Mouse (Mus musculus) bone marrow macrophage, adult 2 months (primary cell): Measurements from ENCODE around the gene Knl1. TPM values are rescaled to one million over a fixed set of nuclear protein-coding genes. Genes with fewer than 3 reads are reported as not detected.

Experiments used
- H3K27ac ChIP-seq: 2 replicates; pipeline ENCODE4 v1.5.1; 2012; ENCODE audit warnings: low read depth, low read length; ENCODE audit not compliant: insufficient read depth
- H3K4me1 ChIP-seq: 2 replicates; pipeline ENCODE4 v1.6.1; 2012; ENCODE audit warnings: low read length; ENCODE audit not compliant: control insufficient read depth, insufficient read depth
- H3K4me3 ChIP-seq: 2 replicates; pipeline ENCODE4 v1.5.1; 2012; ENCODE audit warnings: mild to moderate bottlenecking, low read length, moderate library complexity; ENCODE audit not compliant: insufficient read depth
- CTCF ChIP-seq: IDR thresholded peaks from 2 replicates; pipeline ENCODE4 v1.5.1; 2012; ENCODE audit warnings: low read depth, mild to moderate bottlenecking, low read length, moderate library complexity
- POLR2A ChIP-seq: IDR thresholded peaks from 2 replicates; pipeline ENCODE4 v1.6.1; 2012; ENCODE audit warnings: mild to moderate bottlenecking, low read depth, low read length, borderline replicate concordance
- polyA plus RNA-seq: library from polyadenylated mRNA; stranded (reverse); fragments of >200 nt; gene quantifications from 2 replicates; pipeline ENCODE4 v1.2.4, GENCODE M21; 2012; ENCODE audit not compliant: missing spikeins, insufficient read depth, insufficient read length

Knl1 gene
- polyA plus RNA-seq, 1 experiment: 17.6 TPM

DNA sequence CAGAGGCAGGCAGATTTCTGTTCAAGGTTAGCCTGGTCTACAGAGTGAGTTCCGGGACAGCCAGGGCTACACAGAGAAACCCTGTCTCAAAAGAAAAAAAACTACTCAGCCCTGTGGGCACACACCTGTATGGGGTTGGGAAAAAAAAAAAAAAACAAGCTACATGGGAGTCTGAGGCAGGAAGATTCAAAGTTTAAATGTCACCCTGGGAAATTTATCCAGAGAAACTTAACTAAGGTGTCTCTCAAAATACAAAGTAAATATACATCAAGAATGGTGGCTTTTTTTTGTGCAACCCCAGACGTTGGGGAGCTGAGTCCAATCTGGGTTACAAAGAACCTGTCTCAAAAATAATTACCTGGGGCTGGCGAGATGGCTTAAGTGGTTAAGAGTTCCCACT lies 64.1 kb downstream of the Knl1 start:
- H3K4me3 ChIP-seq: no peak overlapping the region
- TF ChIP-seq POLR2A (no peak), CTCF (no peak)
- H3K27ac ChIP-seq: no peak overlapping the region
- peaks cover 2% of the 10 kb centered on the region; the same call in 1 of the 2 replicates for H3K4me1 ChIP-seq

DNA sequence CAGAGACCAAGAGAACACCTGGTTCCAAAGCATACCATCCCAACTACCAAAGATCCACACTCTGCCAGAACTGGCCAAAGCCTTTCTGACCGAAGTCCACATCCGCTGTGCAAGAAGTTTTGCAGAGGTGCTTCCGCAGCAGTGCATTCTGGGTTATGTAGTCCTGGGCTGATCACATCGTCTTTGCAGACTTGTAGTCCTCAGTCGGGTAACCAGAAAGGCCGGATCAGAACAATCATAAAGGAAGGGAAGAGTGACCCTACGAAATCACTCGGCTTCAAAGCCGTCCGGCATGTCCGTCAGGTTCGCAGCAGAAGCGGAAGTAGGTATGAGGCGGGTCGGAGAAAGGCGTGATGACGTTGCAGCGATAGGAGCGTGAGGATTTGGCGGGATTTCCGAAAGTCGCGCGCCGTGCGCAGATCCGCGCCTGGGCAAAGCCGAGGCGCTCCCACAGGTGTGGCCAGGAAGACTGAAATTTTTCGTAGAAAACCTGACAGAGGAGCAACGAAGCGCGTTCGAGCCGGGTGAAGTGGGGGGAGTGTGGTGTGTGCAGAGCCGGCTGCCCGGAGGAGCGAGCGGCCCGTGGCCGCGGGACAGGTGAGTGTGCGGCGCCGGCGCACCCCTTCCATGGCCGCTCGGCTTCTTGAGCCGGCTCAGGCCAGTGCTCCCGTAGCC lies 65.7 kb downstream of the Knl1 start, which contains the start of gene Rad51:
Gene Rad51 (plus strand): TSS at position 356 of the 675 bp plus-strand sequence.
- peak within 1 kb of the TSS; percentile 66 for H3K4me3 ChIP-seq
- H3K27ac ChIP-seq: peak within 1 kb of the TSS; percentile 80
- TF ChIP-seq CTCF (no peak), POLR2A (no peak)
- H3K4me1 ChIP-seq: peaks cover 2% of the 10 kb centered on the region; the same call in 1 of the 2 replicates

DNA sequence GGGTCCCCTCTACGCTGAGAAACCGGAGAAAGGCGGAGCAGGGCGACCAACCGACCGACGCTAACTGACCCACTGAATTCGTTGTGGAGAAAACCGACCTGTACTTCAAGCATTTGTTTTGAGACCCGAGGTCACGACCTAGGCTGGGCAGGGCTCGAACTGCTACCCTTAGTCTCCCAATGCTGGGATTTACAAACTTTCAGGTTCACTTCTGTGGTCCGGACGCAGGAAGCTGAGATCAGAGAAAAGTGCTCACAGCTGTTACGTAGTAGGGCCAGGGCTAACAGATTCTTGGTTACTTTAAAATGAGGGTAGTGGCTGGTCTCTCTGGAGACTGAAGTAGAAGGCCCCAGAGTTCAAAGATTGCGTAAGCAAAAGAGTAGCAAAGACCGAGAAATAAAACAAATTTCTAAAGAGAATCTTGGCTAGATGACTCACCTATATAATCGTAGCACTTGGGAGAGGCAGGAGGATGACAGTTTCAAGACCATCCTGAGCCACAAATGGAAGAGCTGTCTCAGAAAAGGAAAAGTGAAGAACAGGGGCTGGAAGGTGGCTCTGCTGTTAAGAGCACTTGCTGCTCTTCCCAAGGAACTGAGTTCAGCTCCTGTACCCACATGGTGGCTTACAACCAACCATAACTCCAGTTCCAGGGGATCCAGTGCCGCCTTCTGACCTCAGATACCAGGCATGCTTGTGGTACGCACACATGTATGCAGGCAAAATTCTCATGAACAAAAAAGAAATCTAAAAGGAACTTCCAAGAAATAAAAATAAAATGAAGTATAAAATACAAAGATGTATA lies 66.4 kb downstream of the Knl1 start:
- TF ChIP-seq CTCF (no peak), POLR2A (no peak)
- H3K4me3 ChIP-seq: peak overlapping the region; percentile 66
- no peak overlapping the region for H3K27ac ChIP-seq
- peaks cover 2% of the 10 kb centered on the region; the same call in 1 of the 2 replicates for H3K4me1 ChIP-seq

GRCm38 (mm10) chr2:119136346-119136898 lies 89.5 kb downstream of the Knl1 start:
- TF ChIP-seq POLR2A (no peak), CTCF (no peak)
- Histone ChIP-seq H3K4me1 (no peaks in the 10 kb centered on the region), H3K4me3 (no peak overlapping the region), H3K27ac (no peak overlapping the region)

- TF ChIP-seq POLR2A: no peak
- TF ChIP-seq CTCF: 0 out of 2 replicates have a peak, but pooled peaks have one; percentile 17
- Histone ChIP-seq H3K27ac (no peak overlapping the region), H3K4me1 (no peaks in the 10 kb centered on the region), H3K4me3 (no peak overlapping the region)
Observed at GRCm38 (mm10) chr2:119145199-119145598, 98.3 kb downstream of the Knl1 start.

- Histone ChIP-seq H3K4me1 (no peaks in the 10 kb centered on the region), H3K27ac (no peak overlapping the region), H3K4me3 (no peak overlapping the region)
- TF ChIP-seq POLR2A (no peak), CTCF (no peak)
Observed at GRCm38 (mm10) chr2:119146435-119146834, 99.5 kb downstream of the Knl1 start.

DNA sequence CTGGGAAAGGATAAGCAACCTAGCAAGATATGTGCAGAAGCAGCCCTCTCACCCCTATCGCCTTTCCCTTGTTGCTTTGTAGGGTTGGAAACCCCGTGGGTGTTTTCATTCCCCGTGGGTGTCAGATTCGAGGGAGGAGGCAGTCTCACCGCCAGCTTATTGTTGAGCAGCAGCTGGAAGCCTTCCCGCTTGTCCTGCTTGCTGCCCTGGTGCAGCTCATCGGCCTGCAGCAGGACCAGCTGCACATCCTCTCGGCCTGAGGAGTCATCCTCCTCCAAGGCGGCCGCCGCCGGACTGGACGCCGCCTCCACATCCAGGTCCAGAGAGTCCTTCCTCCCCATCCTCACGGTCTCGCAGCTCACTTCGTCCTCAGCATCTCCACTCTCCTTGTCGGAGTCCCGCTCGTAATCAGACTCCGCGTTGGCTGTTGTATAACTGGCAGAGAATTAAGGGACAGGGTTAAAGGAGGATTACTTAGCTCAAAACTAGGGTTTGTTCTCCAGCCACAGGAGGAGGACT lies 100.3 kb downstream of the Knl1 start:
- TF ChIP-seq CTCF (no peak), POLR2A (no peak)
- Histone ChIP-seq H3K4me3 (no peak overlapping the region), H3K27ac (no peak overlapping the region), H3K4me1 (no peaks in the 10 kb centered on the region)

- Histone ChIP-seq H3K27ac (no peak overlapping the region), H3K4me3 (no peak overlapping the region), H3K4me1 (no peaks in the 10 kb centered on the region)
- TF ChIP-seq CTCF: no peak
- TF ChIP-seq POLR2A: no peak
Observed at GRCm38 (mm10) chr2:119147775-119148174, 100.9 kb downstream of the Knl1 start.

DNA sequence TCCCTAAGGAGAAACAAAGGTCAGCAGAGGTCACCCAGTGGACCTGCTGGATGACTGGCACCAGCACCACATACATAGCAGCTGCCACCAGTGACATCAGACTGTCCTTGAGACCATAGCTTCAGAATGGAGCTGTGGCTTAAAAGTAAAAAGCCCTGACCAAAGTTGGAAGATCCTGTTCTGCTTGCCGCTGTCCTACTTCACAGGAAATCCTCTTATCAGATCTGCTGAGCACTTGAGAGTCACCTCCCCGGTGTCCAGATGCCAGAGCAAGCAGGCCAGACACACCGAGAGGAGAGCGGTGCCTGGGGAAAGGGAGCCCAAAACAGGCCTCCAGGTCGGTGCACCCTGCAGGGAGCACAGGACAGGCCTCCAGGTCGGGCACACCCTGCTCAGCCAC lies 105.3 kb downstream of the Knl1 start:
- Histone ChIP-seq H3K4me3 (no peak overlapping the region), H3K4me1 (peaks cover 8% of the 10 kb centered on the region), H3K27ac (no peak overlapping the region)
- TF ChIP-seq POLR2A (no peak), CTCF (no peak)
